In the genomic region with DNA sequence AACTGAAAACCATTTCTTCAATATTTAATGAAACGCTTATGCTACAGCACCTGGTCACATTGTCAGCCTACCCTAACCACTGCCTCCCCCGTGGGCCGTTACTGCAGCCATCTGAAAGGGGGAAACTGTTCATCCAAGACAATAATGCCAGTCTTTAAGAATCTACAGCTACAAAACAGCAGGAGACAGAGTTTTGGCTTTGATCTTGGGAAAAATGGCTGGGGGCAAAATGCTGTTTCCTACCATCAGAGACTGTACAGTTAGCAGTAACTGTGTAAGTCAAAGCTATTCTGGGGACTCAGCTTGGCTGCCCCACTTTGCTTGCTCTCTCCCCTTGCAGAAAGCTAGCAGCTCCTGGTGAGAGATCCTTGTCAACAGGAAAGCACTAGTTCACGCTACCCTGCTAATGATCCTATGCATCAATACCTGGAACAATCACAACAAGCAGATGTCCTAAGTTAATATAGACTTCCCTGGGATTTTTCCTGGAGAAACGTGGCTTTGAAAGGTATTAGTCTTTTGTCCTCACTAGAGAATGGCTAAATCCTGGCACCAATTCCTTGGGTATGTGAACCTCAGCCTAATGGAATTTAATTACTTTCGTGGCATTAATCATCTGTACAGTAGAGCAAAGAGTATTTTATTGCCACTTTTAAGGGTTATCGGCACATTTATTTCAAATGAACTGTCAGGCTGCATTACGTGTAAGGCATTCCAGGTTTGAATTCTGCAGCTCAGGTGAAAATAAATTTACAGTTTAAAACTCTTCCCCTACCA, we compare ENCODE assay signal across 20 mouse cellular contexts.
DNase-seq lines count a peak whose midpoint lies in the region; ATAC-seq and TF ChIP-seq lines count a peak whose summit lies in the region.
"Had no signal": no experiment of that assay in that cellular context is flagged by ENCODE, and none has a peak within 500 bp of the region (broad histone marks: within the 10 kb centered on the region; RNA-seq: fewer than 3 reads in every experiment).

No protein-coding gene starts in this region.

- no peak for DNase-seq in forebrain, embryonic 11.5 days (ENCODE audit: low spot score)
- no peak for DNase-seq in hindbrain, postnatal 0 days (ENCODE audit: low spot score)
- peak; percentile 52 for DNase-seq in ES-CJ7 (ENCODE audit: low read depth, low spot score)
- no peak for DNase-seq in lung, postnatal 25 days (ENCODE audit: low spot score)
- DNase-seq in cerebellum, adult 9-10 months = no peak
- DNase-seq: cerebellum, adult 9-11 months; gastrocnemius, postnatal 36 days; heart, postnatal 4 days; kidney, adult 11 months; layer of hippocampus, postnatal 36 days; liver, postnatal 0 days; lung, postnatal 14 days; thymus, postnatal 14 days had no signal

- H3K9ac ChIP-seq in forebrain, embryonic 11.5 days (ENCODE audit: low read length) = no peak overlapping the region
- H3K9ac ChIP-seq in forebrain, embryonic 16.5 days (replicated peaks; ENCODE audit: low read depth, low read length) = no peak overlapping the region
- H3K9ac ChIP-seq in hindbrain, embryonic 15.5 days = no peak overlapping the region
- no peak overlapping the region for H3K9ac ChIP-seq in hindbrain, postnatal 0 days (replicated peaks; ENCODE audit: low read length)
- H3K9ac ChIP-seq in limb, embryonic 13.5 days = no peak overlapping the region
- H3K9ac ChIP-seq: heart, embryonic 15.5 days; liver, postnatal 0 days had no signal

- peaks cover 2% of the 10 kb centered on the region; the same call in 1 of the 2 replicates for H3K4me1 ChIP-seq in forebrain, embryonic 11.5 days (replicated peaks; ENCODE audit: control insufficient read depth, insufficient read depth, low read length)
- H3K4me1 ChIP-seq in forebrain, embryonic 16.5 days (replicated peaks; ENCODE audit: control insufficient read depth, insufficient read depth, low read length) = peaks cover 6% of the 10 kb centered on the region
- H3K4me1 ChIP-seq in hindbrain, embryonic 15.5 days (replicated peaks) = peaks cover 16% of the 10 kb centered on the region
- no peaks in the 10 kb centered on the region for H3K4me1 ChIP-seq in hindbrain, postnatal 0 days (ENCODE audit: insufficient read depth, low read length)
- peaks cover 7% of the 10 kb centered on the region for H3K4me1 ChIP-seq in limb, embryonic 13.5 days
- H3K4me1 ChIP-seq: heart, embryonic 15.5 days had no signal

- H3K4me2 ChIP-seq in forebrain, embryonic 11.5 days (ENCODE audit: low read depth, low read length, severe bottlenecking) = no peak overlapping the region
- H3K4me2 ChIP-seq in forebrain, embryonic 16.5 days (ENCODE audit: low read length) = no peak overlapping the region
- no peak overlapping the region for H3K4me2 ChIP-seq in hindbrain, embryonic 15.5 days
- H3K4me2 ChIP-seq in hindbrain, postnatal 0 days (ENCODE audit: low read depth, low read length) = no peak overlapping the region
- H3K4me2 ChIP-seq in limb, embryonic 13.5 days (replicated peaks) = 0 out of 2 replicates have a peak overlapping the region, but pooled peaks have one; percentile 14
- H3K4me2 ChIP-seq: heart, embryonic 15.5 days had no signal

- no peaks in the 10 kb centered on the region for H3K27me3 ChIP-seq in forebrain, embryonic 11.5 days (ENCODE audit: control insufficient read depth, insufficient read depth, low read length)
- no peaks in the 10 kb centered on the region for H3K27me3 ChIP-seq in forebrain, embryonic 16.5 days (replicated peaks; ENCODE audit: control insufficient read depth, insufficient read depth, low read length)
- H3K27me3 ChIP-seq in hindbrain, embryonic 15.5 days = no peaks in the 10 kb centered on the region
- no peaks in the 10 kb centered on the region for H3K27me3 ChIP-seq in hindbrain, postnatal 0 days (ENCODE audit: insufficient read depth, low read length)
- H3K27me3 ChIP-seq in limb, embryonic 13.5 days = no peaks in the 10 kb centered on the region
- H3K27me3 ChIP-seq: heart, embryonic 15.5 days had no signal

- no peaks in the 10 kb centered on the region for H3K9me3 ChIP-seq in forebrain, embryonic 11.5 days (ENCODE audit: control insufficient read depth, low read length)
- no peaks in the 10 kb centered on the region for H3K9me3 ChIP-seq in forebrain, embryonic 16.5 days (ENCODE audit: control insufficient read depth, low read length)
- H3K9me3 ChIP-seq in hindbrain, embryonic 15.5 days = no peaks in the 10 kb centered on the region
- no peaks in the 10 kb centered on the region for H3K9me3 ChIP-seq in hindbrain, postnatal 0 days (ENCODE audit: low read length)
- H3K9me3 ChIP-seq in limb, embryonic 13.5 days = no peaks in the 10 kb centered on the region
- H3K9me3 ChIP-seq: G1E; heart, embryonic 15.5 days had no signal

- H3K27ac ChIP-seq in forebrain, embryonic 11.5 days (ENCODE audit: low read depth, low read length) = no peak overlapping the region
- no peak overlapping the region for H3K27ac ChIP-seq in forebrain, embryonic 16.5 days (ENCODE audit: low read length)
- H3K27ac ChIP-seq in hindbrain, embryonic 15.5 days (replicated peaks) = peak overlapping the region; percentile 55
- H3K27ac ChIP-seq in hindbrain, postnatal 0 days = no peak overlapping the region
- H3K27ac ChIP-seq in limb, embryonic 13.5 days = no peak overlapping the region
- H3K27ac ChIP-seq: heart, embryonic 15.5 days; kidney, postnatal 0 days had no signal

- H3K36me3 ChIP-seq in forebrain, embryonic 11.5 days (ENCODE audit: control insufficient read depth, insufficient read depth, low read length) = no peaks in the 10 kb centered on the region
- H3K36me3 ChIP-seq in forebrain, embryonic 16.5 days (ENCODE audit: control insufficient read depth, insufficient read depth) = no peaks in the 10 kb centered on the region
- H3K36me3 ChIP-seq in hindbrain, embryonic 15.5 days = no peaks in the 10 kb centered on the region
- H3K36me3 ChIP-seq in hindbrain, postnatal 0 days (ENCODE audit: insufficient read depth, low read length) = no peaks in the 10 kb centered on the region
- H3K36me3 ChIP-seq in limb, embryonic 13.5 days = no peaks in the 10 kb centered on the region
- H3K36me3 ChIP-seq: G1E; heart, embryonic 15.5 days had no signal

- 0 out of 2 replicates have a peak, but pooled peaks have one; percentile 27 for ATAC-seq in forebrain, embryonic 11.5 days (replicated peaks; ENCODE audit: low FRiP score)
- no peak for ATAC-seq in forebrain, embryonic 16.5 days
- peak; percentile 59; the same call in 1 of the 2 replicates for ATAC-seq in hindbrain, embryonic 15.5 days (ENCODE audit: low FRiP score, low read depth)
- ATAC-seq in hindbrain, postnatal 0 days = no peak
- no peak for ATAC-seq in limb, embryonic 13.5 days (ENCODE audit: low FRiP score, low read depth)
- ATAC-seq: CD4-positive, CD25-positive, alpha-beta regulatory T cell, adult 4 months; liver, postnatal 0 days had no signal

- no peak overlapping the region for H3K4me3 ChIP-seq in forebrain, embryonic 11.5 days (ENCODE audit: low read depth, low read length)
- no peak overlapping the region for H3K4me3 ChIP-seq in forebrain, embryonic 16.5 days (replicated peaks; ENCODE audit: low read length)
- H3K4me3 ChIP-seq in hindbrain, embryonic 15.5 days = no peak overlapping the region
- no peak overlapping the region for H3K4me3 ChIP-seq in hindbrain, postnatal 0 days (ENCODE audit: low read length)
- H3K4me3 ChIP-seq in limb, embryonic 13.5 days = no peak overlapping the region
- H3K4me3 ChIP-seq: heart, embryonic 15.5 days had no signal

- no peak for TF ChIP-seq CTCF in hindbrain, postnatal 0 days (IDR thresholded peaks at IDR 0.05; ENCODE audit: low read depth)

- WGBS in forebrain, embryonic 11.5 days = 62% methylated on average over 8 of the region's 8 CpGs
- WGBS in forebrain, embryonic 16.5 days = 27% methylated on average over 8 of the region's 8 CpGs
- WGBS in hindbrain, embryonic 15.5 days = 40% methylated on average over 8 of the region's 8 CpGs
- 44% methylated on average over 8 of the region's 8 CpGs for WGBS in hindbrain, postnatal 0 days
- 28% methylated on average over 8 of the region's 8 CpGs for WGBS in limb, embryonic 13.5 days

Comparison
In these comparisons a context has a peak if more than half of its experiments do, and no peak if none do; other contexts are left out.
1. ATAC-seq: peak in forebrain, embryonic 11.5 days (single experiment) and hindbrain, embryonic 15.5 days (single experiment); none in forebrain, embryonic 16.5 days (single experiment), hindbrain, postnatal 0 days (single experiment) and limb, embryonic 13.5 days (single experiment).